Mouse (Mus musculus): Measurements from ENCODE around the gene Adgrg6. TPM values are rescaled to one million over a fixed set of nuclear protein-coding genes. Genes with fewer than 3 reads are reported as not detected.

The Adgrg6 gene
- polyA plus RNA-seq, 1 experiment from 2014 or later, result 0.50 TPM

Other genes starting within 250 kb of the Adgrg6 start
- gene Vta1, start 159.9 kb upstream of the Adgrg6 start, polyA plus RNA-seq (2015; fragmentation: Nextera tagmentation; extraction: Ambion mirVana), result 185 and 187 TPM in 2 replicates
- gene Nmbr, start 159.9 kb upstream of the Adgrg6 start, polyA plus RNA-seq (2015; fragmentation: Nextera tagmentation; extraction: Ambion mirVana), result 1.3 and 1.4 TPM in 2 replicates
- gene Gje1, start 172.6 kb upstream of the Adgrg6 start, polyA plus RNA-seq (2015; fragmentation: Nextera tagmentation; extraction: Ambion mirVana), result not detected in 2 replicates